Mouse (Mus musculus): Measurements from ENCODE around the gene Fermt2.

- TF ChIP-seq POLR2A (IDR thresholded peaks at IDR 0.05; ENCODE audit: low read depth, low read length) = no peak
- no peak for TF ChIP-seq CTCF (IDR thresholded peaks at IDR 0.05; ENCODE audit: extremely low read depth, insufficient read length, insufficient replicate concordance, low read depth, low read length)
Observed at GRCm38 (mm10) chr14:45461945-45462344, 68.0 kb downstream of the Fermt2 start.

All from small intestine, adult 2 months (tissue).